Mouse (Mus musculus) forebrain, embryonic 14.5 days (tissue): Measurements from ENCODE around the gene Rpl31. TPM values are rescaled to one million over a fixed set of nuclear protein-coding genes. Genes with fewer than 3 reads are reported as not detected.
A peak's percentile ranks its signal among the peaks of the same experiment; 100 is the strongest.

Source experiments
- ATAC-seq: fragments of 200-750 bp; cut with Nextera tagmentation; 2 replicates; pipeline ENCODE4 v1.8.0; 2017; ENCODE audit warnings: mild to moderate bottlenecking, moderate library complexity
- DNase-seq: peaks from one replicate; pipeline ENCODE4 v3.0.0-alpha.2; 2015; ENCODE audit warnings: low spot score
- H3K27ac ChIP-seq: fragments of 300-500 bp; sonication (generic); 2 replicates; pipeline ENCODE4 v1.5.1; 2014; ENCODE audit warnings: low read depth, mild to moderate bottlenecking, control low read depth, low read length, moderate library complexity
- H3K27me3 ChIP-seq: fragments of 300-500 bp; sonication (generic); replicated peaks from 2 replicates; pipeline ENCODE4 v1.6.1; 2014; ENCODE audit warnings: low read length, control low read depth, mixed read lengths; ENCODE audit not compliant: control insufficient read depth, insufficient read depth
- H3K36me3 ChIP-seq: fragments of 300-500 bp; sonication (generic); 2 replicates; pipeline ENCODE4 v1.6.1; 2014; ENCODE audit warnings: low read length, control low read depth; ENCODE audit not compliant: control insufficient read depth, insufficient read depth
- H3K4me1 ChIP-seq: fragments of 300-500 bp; sonication (generic); 2 replicates; pipeline ENCODE4 v1.6.1; 2014; ENCODE audit warnings: antibody characterized with exemption, low read length, control low read depth; ENCODE audit not compliant: control insufficient read depth, insufficient read depth
- H3K4me2 ChIP-seq: fragments of 300-500 bp; sonication (generic); 2 replicates; pipeline ENCODE4 v1.6.1; 2014; ENCODE audit warnings: mild to moderate bottlenecking, control low read depth, low read length
- H3K4me3 ChIP-seq: fragments of 300-500 bp; sonication (generic); 2 replicates; pipeline ENCODE4 v1.5.1; 2014; ENCODE audit warnings: low read depth, low read length, control low read depth
- H3K9ac ChIP-seq: fragments of 300-500 bp; sonication (generic); 2 replicates; pipeline ENCODE4 v1.6.1; 2014; ENCODE audit warnings: mild to moderate bottlenecking, low read length, control low read depth, moderate library complexity
- H3K9me3 ChIP-seq: fragments of 300-500 bp; sonication (generic); replicated peaks from 2 replicates; pipeline ENCODE4 v1.6.1; 2016; ENCODE audit warnings: low read length, control low read depth, mixed read lengths; ENCODE audit not compliant: control insufficient read depth
- WGBS: fragments of 180-500 bp; shearing (Covaris S2); extraction: QIAGEN DNeasy Blood & Tissue Kit; methylation state at CpG from one replicate; pipeline ENCODE4 v1.1.7; 2014; 5-methylcytosine and 5-hydroxymethylcytosine counted together
- polyA plus RNA-seq: library from polyadenylated mRNA; unstranded; fragments of >200 nt; fragmentation: Nextera tagmentation; extraction: Ambion mirVana; gene quantifications from 2 replicates; pipeline ENCODE4 v1.2.1, GENCODE M21; 2014

The Rpl31 gene
- polyA plus RNA-seq, 1 experiment from 2014 or later, result 533 TPM

DNA sequence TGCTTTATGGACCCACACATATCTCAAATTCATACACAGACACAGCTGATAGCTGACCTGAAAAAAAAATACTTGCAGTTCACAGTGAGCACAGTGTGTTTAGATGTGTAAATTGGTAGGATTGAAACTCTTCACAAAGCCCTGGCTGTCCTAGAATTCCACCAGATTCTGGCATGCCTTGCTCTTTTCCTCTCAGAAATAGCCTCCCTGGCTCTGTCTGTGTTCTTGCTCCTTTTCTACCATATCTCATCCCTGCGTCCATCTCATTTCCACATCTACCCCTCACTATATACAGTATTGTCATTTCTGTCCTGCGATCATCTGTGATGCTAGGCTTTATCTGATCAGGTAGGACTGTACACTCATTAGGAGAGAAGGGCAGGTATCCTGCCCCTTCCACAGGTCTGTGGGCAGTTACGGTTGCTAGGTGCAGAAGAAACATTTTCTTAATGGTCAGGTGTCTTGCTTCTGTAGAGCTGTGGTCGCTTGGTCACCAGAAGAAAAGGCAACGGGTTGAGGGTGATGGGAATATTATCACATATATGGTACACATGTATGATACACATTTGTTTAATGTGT, 6.7 kb downstream of the Rpl31 start:
- H3K36me3 ChIP-seq, result peaks cover 60% of the 10 kb centered on the region
- H3K4me1 ChIP-seq, result peaks cover 2% of the 10 kb centered on the region; the same call in 1 of the 2 replicates
- no peak overlapping the region for H3K4me3 ChIP-seq
- ATAC-seq (no peak), DNase-seq (no peak)
- no peak overlapping the region for H3K27ac ChIP-seq
- no peaks in the 10 kb centered on the region for H3K27me3 ChIP-seq
- 86% methylated on average over 5 of the region's 5 CpGs for WGBS
- no peak overlapping the region for H3K9ac ChIP-seq
- no peaks in the 10 kb centered on the region for H3K9me3 ChIP-seq
- no peak overlapping the region for H3K4me2 ChIP-seq

GRCm38 (mm10) chr1:39376121-39376520, 8.5 kb downstream of the Rpl31 start:
- no peak for ATAC-seq
- Histone ChIP-seq H3K4me3 (no peak overlapping the region), H3K9me3 (no peaks in the 10 kb centered on the region), H3K27ac (no peak overlapping the region), H3K4me2 (no peak overlapping the region), H3K4me1 (no peaks in the 10 kb centered on the region), H3K27me3 (no peaks in the 10 kb centered on the region), H3K36me3 (peaks cover 43% of the 10 kb centered on the region), H3K9ac (no peak overlapping the region)
- WGBS, result 89% methylated on average over 7 of the region's 7 CpGs
- no peak for DNase-seq

- no peak overlapping the region for H3K9ac ChIP-seq
- WGBS, result 92% methylated on average over 9 of the region's 9 CpGs
- no peak for DNase-seq
These were observed 9.1 kb downstream of the Rpl31 start for GRCm38 (mm10) chr1:39376726-39377240.

GRCm38 (mm10) chr1:39378540-39378939, 10.9 kb downstream of the Rpl31 start:
- Histone ChIP-seq H3K9ac (no peak overlapping the region), H3K27ac (no peak overlapping the region), H3K4me1 (no peaks in the 10 kb centered on the region), H3K4me3 (no peak overlapping the region), H3K36me3 (peaks cover 18% of the 10 kb centered on the region), H3K27me3 (no peaks in the 10 kb centered on the region), H3K9me3 (no peaks in the 10 kb centered on the region), H3K4me2 (no peak overlapping the region)
- WGBS, result 61% methylated on average over 1 of the region's 1 CpGs
- DNase-seq (no peak), ATAC-seq (no peak)

More at GRCm38 (mm10) chr1:39376726-39377240, 9.1 kb downstream of the Rpl31 start:
- Histone ChIP-seq H3K27ac (no peak overlapping the region), H3K4me1 (no peaks in the 10 kb centered on the region), H3K9me3 (no peaks in the 10 kb centered on the region), H3K4me2 (no peak overlapping the region), H3K36me3 (peaks cover 36% of the 10 kb centered on the region), H3K4me3 (no peak overlapping the region), H3K27me3 (no peaks in the 10 kb centered on the region)
- ATAC-seq, result no peak

DNA sequence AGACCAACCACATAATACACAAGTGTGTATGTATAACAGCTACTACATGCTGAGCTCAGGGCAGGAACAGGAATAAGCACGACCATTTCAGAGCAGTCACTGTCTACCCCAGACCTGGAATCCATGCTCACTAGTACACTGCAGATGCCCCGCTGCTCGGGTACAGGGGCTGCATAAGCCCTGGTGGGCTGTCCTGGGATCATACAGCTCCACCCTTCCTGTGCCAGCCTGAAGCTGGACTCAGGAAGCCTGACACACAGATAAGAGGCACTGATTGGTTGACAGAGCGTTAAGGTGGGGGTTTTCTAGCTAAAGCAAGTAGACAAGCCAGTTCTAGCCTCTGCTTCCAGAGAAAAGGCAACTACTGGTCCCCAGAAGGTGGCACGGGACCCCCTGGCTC, 11.4 kb downstream of the Rpl31 start:
- Histone ChIP-seq H3K27me3 (no peaks in the 10 kb centered on the region), H3K36me3 (peaks cover 14% of the 10 kb centered on the region), H3K27ac (no peak overlapping the region), H3K4me1 (no peaks in the 10 kb centered on the region), H3K9me3 (no peaks in the 10 kb centered on the region), H3K9ac (no peak overlapping the region), H3K4me2 (no peak overlapping the region), H3K4me3 (no peak overlapping the region)
- WGBS, result 74% methylated on average over 5 of the region's 5 CpGs
- no peak for DNase-seq
- no peak for ATAC-seq

DNA sequence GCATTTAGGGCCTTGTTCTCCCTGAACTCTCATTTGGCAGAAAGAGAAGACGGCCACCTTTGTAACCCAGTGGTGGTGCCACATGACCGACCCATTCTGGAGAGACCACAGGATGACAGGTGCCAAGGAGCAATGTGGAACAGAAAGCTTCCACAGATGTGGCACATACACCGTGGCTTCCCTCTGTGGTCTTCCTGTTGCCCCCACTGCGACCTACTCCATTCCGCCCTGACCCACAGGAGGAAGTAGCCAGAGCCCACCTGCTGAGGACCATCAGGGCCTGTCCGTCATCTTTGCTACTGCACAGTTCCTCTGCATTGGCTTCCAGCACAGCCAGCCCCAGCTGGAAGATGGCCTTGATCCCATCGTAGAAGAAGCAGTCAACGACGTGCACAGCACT, 13.4 kb downstream of the Rpl31 start:
- Histone ChIP-seq H3K9ac (no peak overlapping the region), H3K4me1 (no peaks in the 10 kb centered on the region), H3K27me3 (no peaks in the 10 kb centered on the region), H3K36me3 (0 out of 2 replicates have a peak, but pooled peaks cover 9% of the 10 kb centered on the region), H3K9me3 (no peaks in the 10 kb centered on the region), H3K4me2 (no peak overlapping the region), H3K4me3 (no peak overlapping the region), H3K27ac (no peak overlapping the region)
- no peak for DNase-seq
- no peak for ATAC-seq
- 88% methylated on average over 9 of the region's 9 CpGs for WGBS

- Histone ChIP-seq H3K4me1 (no peaks in the 10 kb centered on the region), H3K36me3 (no peaks in the 10 kb centered on the region), H3K4me3 (no peak overlapping the region), H3K9ac (no peak overlapping the region), H3K27me3 (no peaks in the 10 kb centered on the region), H3K27ac (no peak overlapping the region), H3K9me3 (no peaks in the 10 kb centered on the region), H3K4me2 (no peak overlapping the region)
- DNase-seq (no peak), ATAC-seq (no peak)
- WGBS, result 85% methylated on average over 9 of the region's 9 CpGs
These were observed 17.3 kb downstream of the Rpl31 start for GRCm38 (mm10) chr1:39384914-39385313.

GRCm38 (mm10) chr1:39386456-39386855, 18.8 kb downstream of the Rpl31 start:
- no peak for ATAC-seq
- no peaks in the 10 kb centered on the region for H3K36me3 ChIP-seq
- no peak overlapping the region for H3K4me3 ChIP-seq
- no peak overlapping the region for H3K9ac ChIP-seq
- WGBS, result 86% methylated on average over 3 of the region's 3 CpGs
- H3K27ac ChIP-seq, result no peak overlapping the region
- no peak overlapping the region for H3K4me2 ChIP-seq
- DNase-seq, result no peak
- no peaks in the 10 kb centered on the region for H3K9me3 ChIP-seq
- H3K4me1 ChIP-seq, result no peaks in the 10 kb centered on the region
- no peaks in the 10 kb centered on the region for H3K27me3 ChIP-seq

- DNase-seq (peak; percentile 47), ATAC-seq (no peak)
- WGBS, result 80% methylated on average over 4 of the region's 4 CpGs
- Histone ChIP-seq H3K9ac (no peak overlapping the region), H3K27ac (peak overlapping the region; percentile 9; the same call in 1 of the 2 replicates), H3K36me3 (no peaks in the 10 kb centered on the region), H3K4me3 (no peak overlapping the region), H3K4me2 (no peak overlapping the region), H3K4me1 (no peaks in the 10 kb centered on the region), H3K27me3 (no peaks in the 10 kb centered on the region), H3K9me3 (no peaks in the 10 kb centered on the region)
These were observed 19.9 kb downstream of the Rpl31 start for GRCm38 (mm10) chr1:39387497-39387896.
